Mouse (Mus musculus) thymus, postnatal 36 days (tissue): ENCODE data around the gene Cdkn1c.
A peak's percentile ranks its signal among the peaks of the same experiment; 100 is the strongest.

ENCODE experiments used
- DNase-seq, 2 experiments: peaks; one replicate each; pipeline ENCODE4 v3.0.0; 2022; ENCODE audit warnings: mixed read lengths in 2 of 2

Cdkn1c gene

DNA sequence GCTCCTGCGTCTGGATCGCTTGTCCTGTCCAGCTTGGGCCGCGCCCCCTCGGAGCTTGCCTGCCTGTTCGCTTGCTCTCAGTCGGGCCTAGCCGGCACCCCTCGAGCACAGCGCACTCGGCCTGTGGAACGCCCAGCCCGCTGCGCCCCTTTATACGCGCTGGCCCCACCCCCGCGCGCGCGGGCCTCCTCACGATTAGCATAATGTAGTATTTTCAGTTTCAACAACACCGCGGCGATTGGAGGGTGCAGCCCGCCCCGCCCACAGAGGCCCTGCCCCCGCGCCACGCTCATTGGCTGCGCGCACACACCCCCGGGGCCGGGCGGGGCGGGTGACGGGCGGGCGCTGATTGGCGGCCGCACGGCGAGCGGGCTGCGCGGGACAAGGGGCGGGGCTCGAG, at the start of gene Cdkn1c:
TSS of gene Cdkn1c (minus strand) at position 177 of the 400 bp plus-strand sequence.
- peak; percentile 84 to 90 for DNase-seq

GRCm38 (mm10) chr7:143509566-143509965, 48.7 kb upstream of the Cdkn1c start:
- no peak for DNase-seq

DNA sequence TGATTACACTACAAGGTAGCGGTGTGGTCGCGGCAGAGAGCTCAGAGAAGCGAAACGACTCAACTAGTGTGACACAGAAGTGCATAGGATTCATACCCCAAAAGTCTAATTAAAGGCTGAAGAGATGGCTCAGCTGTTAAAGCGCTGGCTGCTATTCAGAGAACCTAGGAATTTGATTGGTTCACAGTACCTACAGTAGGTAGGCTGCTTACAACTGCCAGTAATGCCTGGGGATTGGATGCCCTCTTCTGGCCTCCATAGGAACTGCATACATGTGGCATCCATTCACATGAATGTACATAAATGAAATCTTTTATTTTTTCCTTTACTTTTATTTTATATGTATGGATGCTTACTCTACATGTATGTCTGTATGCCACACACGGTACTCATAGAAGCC, 45.8 kb upstream of the Cdkn1c start:
- DNase-seq = peak; percentile 55 to 59

GRCm38 (mm10) chr7:143506271-143506670, 45.4 kb upstream of the Cdkn1c start:
- DNase-seq = no peak

DNA sequence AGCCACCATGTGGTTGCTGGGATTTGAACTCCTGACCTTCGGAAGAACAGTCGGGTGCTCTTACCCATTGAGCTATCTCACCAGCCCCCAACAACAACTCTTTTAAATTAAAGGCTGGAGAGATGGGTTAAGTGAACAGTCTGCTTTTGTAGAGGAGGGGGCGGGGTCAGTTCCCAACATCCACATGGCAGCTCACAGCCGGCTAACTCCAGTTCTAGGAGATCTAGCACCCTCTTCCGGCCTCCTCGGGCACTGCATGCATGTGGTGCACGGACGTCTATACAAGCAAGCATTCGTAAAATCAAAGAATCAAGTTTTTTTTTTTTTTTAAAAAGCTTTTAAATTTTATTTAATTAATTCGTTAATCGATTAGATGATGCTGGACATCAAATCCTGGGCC, 45.0 kb upstream of the Cdkn1c start:
- peak; percentile 75 to 76 for DNase-seq

DNA sequence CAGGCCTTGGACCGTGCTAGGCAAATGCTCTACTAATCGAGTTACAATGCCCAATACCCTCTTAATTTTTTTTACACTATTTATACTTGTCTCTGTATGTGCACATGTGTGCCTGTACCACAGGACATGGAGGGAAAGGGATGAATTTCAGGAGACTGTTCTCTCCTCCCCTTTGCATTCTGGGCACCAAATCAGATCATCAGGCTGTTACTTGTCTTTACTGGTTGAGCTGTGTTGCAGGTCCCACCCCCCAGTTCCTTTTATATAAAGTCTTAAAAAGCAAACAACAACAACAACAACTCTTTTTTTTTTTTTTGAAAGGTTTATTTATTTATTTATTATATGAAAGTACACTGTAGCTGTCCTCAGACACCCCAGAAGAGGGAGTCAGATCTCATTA, 44.6 kb upstream of the Cdkn1c start:
- DNase-seq = no peak

GRCm38 (mm10) chr7:143503926-143504325, 43.1 kb upstream of the Cdkn1c start:
- no peak for DNase-seq

DNA sequence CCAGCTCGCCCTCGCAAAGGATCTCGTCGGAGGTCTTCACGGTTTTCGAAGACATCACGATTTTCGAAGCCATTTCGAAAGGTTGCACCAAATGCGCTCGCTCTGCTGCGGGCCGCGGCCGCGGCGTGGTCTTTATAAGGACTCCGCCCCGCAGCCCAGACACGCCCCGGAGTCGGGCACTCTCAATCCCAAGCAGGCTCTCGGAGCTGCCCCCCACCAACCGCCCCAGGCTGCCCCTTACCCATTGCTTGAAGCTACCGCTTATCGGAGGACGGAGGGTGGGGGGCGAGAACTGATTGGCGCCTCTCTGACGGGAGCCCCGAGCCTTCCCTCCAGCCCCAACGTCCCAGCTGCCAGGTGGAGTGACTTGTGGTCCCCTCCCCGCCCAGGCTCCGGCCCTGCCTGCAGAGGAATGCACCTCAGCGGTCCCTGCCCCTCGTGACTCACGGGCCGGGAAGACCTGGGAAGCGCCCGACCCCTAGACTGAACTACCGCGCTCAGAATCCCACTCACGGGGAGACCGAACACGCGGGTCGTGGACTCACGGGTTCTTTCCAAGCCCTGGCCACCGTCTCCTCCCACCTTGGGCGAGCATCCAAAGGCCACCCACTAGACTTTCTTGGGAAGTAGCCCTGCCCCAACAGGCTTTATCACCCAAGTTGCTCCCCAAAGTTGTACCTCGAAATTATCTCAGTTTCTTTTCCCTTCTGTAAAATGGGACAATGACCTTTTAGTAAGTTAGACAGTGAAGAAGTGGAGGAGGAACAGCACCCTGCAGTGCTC, 41.8 kb upstream of the Cdkn1c start, which contains the start of gene Phlda2:
TSS of gene Phlda2 (minus strand) at position 733 of the 783 bp plus-strand sequence.
- DNase-seq = no peak

DNA sequence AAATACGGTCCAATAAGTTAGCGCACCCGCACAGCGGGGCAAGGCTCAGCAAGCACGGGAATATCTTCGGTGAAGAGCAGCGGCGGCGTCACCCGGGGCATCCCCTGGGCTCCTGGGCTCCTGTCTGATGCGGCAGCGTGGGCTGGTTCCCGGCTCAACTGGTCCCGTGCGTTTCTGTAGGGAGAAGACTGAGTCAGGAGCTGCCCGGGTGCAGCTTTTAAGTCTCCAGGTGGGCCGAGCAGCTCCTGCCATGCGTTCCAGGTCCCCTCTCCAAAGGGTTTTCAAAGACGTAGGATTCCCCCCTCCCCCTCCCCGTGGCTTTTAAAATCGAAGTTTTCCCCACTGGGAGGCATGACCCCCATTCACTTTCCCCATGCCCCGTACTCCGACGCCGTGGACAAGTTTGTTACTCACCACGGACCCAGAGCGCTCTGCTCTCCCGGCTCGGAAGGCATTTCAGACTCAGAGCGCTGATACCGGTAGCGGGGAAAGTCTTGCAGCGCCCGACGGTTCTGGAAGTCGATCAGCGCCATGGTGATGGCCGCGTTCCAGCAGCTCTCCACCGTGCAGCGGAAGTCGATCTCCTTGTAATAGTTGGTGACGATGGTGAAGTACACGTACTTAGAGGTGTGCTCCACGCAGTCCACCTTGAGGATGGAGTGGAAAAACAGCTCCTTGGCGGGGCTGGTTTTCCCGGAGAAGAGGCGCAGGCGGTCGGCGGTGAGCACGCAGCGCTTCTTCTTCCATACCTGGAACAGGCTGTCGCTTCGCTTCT, 41.0 kb upstream of the Cdkn1c start:
- no peak for DNase-seq

- DNase-seq = no peak
Measured at GRCm38 (mm10) chr7:143500912-143501311, 40.1 kb upstream of the Cdkn1c start.

- DNase-seq = no peak
Measured at GRCm38 (mm10) chr7:143498584-143498983, 37.7 kb upstream of the Cdkn1c start.

GRCm38 (mm10) chr7:143495104-143495961, 34.5 kb upstream of the Cdkn1c start:
- no peak for DNase-seq

DNA sequence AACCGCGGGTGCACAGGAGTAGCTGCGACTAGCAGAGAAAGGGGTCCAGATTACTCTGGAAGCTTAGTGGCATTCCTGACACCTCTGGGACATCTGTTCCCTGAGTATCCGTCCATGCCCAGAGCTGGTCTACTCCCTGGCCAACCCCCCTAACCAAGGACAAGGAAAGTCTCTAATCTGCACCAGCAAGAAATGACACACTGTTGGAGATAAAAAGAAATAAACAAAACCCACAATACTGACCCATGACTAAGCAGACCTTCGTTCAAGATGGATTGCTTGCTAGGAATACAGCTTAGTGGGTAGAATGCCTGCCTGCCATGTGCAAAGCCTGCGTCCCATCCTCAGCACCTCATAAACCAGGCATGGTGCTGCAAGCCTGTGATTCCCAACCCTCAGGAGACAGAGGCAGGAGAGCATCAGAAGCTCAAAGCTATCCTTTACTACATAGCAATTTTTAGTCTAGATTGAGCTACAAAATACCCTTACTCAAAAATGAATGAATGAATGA, 32.8 kb upstream of the Cdkn1c start:
- DNase-seq = no peak

DNA sequence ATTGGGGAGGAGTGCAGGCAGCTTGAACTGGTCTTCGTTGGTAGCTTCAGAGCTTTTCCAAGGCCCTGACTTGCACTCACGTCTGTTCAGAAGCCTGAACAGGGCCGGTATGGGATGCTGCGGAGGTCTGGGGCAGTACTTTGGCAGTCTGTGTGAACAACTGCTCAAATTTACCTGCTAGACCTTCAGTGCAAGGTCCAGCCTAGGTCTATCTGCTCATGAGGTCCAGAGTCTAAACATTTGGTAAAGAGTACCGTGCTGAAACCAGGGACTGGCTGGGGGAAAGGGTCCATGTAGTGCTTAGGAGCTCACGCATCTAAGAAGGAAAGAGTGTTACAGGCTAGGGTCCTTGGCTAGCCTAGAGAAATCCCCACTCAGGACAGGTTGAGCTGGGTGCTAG, 28.9 kb upstream of the Cdkn1c start:
- DNase-seq = no peak

DNA sequence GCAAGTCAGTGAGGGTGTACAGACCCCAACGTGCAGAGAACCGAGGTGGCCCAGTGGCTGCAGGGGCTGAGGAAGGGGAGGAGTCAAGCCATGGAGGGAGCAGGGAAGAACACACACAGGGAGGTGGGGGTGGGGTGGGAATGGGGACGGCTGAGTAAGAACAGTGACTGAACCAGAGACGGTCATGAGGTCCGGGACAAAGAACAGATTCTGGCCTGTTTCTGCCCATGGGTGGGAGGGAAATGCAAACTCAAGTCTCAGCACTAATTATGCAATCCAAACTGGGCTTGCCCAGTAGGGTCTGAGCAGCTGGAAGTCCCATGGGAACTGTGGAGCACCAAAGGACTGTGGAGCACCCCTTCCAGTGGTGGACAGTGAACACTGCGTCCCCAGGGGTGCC, 21.7 kb upstream of the Cdkn1c start:
- DNase-seq = no peak

GRCm38 (mm10) chr7:143481806-143482387, 21.0 kb upstream of the Cdkn1c start:
- no peak for DNase-seq

DNA sequence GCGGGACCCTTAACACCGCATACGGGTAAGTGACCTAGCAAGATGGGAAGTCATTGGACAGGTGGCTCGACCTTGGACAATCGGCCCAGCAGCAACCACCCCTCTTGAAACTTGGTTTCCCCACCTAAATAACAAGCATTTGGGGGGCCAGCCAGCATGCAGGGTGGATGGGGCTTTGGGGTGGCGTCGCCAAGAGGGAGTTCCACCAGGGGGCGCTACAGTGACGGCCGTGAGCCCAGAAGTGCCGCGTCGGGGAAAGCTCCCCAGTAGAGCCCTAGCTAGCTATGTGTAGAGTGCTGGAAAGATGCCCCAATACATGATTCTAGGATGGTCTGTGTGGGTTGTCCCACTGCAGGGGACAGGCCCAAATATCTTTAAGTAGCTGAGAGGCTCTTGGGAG, 19.6 kb upstream of the Cdkn1c start:
- DNase-seq = peak; percentile 49 to 65

- DNase-seq = no peak
Measured at GRCm38 (mm10) chr7:143477800-143478199, 16.9 kb upstream of the Cdkn1c start.

GRCm38 (mm10) chr7:143476702-143477335, 16.0 kb upstream of the Cdkn1c start:
- no peak for DNase-seq

- DNase-seq = no peak
Measured at GRCm38 (mm10) chr7:143475876-143476275, 15.0 kb upstream of the Cdkn1c start.

DNA sequence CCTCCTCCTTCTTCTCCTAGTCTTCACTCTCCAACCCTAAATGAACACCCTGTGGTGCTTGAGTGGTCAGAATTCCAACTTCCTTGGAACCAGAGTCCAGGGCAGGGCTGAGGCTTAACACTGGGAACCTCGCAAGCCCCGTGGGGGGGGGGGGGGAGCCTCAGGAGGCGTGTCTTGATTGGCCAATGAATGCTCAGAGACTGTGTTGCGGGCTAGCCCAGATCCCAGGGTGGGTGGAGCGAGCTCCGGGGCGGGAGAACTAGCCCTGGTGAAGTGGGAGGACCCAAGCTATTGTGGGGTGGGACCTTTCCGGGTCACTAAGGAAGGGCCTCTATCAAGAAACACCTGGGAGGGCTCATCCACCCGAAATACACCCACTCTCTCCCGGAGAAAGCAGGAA, 14.0 kb upstream of the Cdkn1c start:
- DNase-seq = no peak
